Mouse (Mus musculus) embryo, embryonic 10 days (tissue): ENCODE data around the gene Gm3739.
"Not testable (repeated sequence)": the region's sequence is repeated elsewhere in the genome, so short reads cannot be mapped to it uniquely, and the experiment has no call there.

Experiments
- DNase-seq: peaks from one replicate; pipeline ENCODE4 v3.0.0-alpha.2; 2015; ENCODE audit warnings: low spot score

Gene Gm3739

DNA sequence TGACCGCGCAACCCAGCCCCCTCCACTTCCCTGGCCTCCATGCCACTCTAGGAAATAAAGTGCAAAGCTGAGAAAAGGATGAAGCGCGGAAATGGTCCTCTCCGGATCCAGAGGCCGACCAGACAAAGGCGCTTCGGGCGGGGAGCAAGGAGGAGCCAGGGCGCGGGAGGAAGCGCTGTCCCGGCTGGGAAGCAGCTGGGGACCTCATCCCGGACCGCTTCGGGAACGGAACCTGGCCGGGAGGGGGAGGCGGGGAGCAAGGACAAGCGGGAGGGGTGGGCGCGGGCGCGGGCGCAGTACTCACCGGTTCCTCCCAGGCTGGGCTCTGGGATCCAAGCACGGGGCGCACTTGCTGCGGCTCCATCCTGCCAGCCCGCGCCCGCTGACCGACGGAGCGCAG is at the start of gene Gm3739:
Gene Gm3739 (minus strand): TSS at position 389 of the 400 bp plus-strand sequence.
- not testable (repeated sequence) for DNase-seq

DNA sequence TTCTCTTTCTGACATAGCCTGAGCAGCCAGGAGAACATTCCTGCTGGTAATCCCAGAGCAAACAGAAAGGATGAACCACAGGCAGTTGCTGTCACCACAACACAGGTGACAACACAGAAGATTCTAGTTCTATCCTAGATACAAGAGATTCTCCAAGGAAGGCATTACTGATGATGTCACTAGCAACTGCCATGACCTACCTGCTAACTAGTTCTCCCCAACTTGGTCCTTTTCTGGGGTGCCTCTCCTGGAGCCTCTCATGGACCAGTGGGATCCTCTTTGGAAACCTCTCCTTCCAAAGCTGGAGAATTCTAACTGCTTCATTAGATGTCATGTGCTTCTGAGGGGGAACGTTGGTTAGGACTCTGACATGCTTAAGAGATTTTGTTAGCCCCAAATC is 17.4 kb upstream of the Gm3739 start, which contains the start of gene Gm5797:
Gene Gm5797 (minus strand): TSS at position 101 of the 400 bp plus-strand sequence.
- DNase-seq = not testable (repeated sequence)

- DNase-seq = peak; percentile 56
Measured at GRCm38 (mm10) chr14:7315093-7315492, 244 bp upstream of the Gm3739 start.

GRCm38 (mm10) chr14:7264614-7265013 is 50.2 kb downstream of the Gm3739 start, which contains the start of gene Gm3727:
Gene Gm3727 (minus strand): TSS chr14:7264714.
- not testable (repeated sequence) for DNase-seq
